Mouse (Mus musculus) embryonic fibroblast, embryonic 13.5 days (primary cell): ENCODE measurements around the gene Sptan1. TPM values are rescaled to one million over a fixed set of nuclear protein-coding genes. Genes with fewer than 3 reads are reported as not detected.

Source experiments
- H3K27ac ChIP-seq: 2 replicates; pipeline ENCODE4 v1.5.1; 2012; ENCODE audit warnings: low read length, control low read depth, inconsistent platforms; ENCODE audit not compliant: insufficient read depth
- H3K4me1 ChIP-seq: 2 replicates; pipeline ENCODE4 v1.6.1; 2011; ENCODE audit warnings: low read length; ENCODE audit not compliant: control insufficient read depth, insufficient read depth
- H3K4me3 ChIP-seq: 2 replicates; pipeline ENCODE4 v1.5.1; 2011; ENCODE audit warnings: mild to moderate bottlenecking, control low read depth, low read length; ENCODE audit not compliant: insufficient read depth
- CTCF ChIP-seq: IDR thresholded peaks from 2 replicates; pipeline ENCODE4 v1.5.1; 2011; ENCODE audit warnings: mild to moderate bottlenecking, control low read depth, low read length, moderate library complexity, borderline replicate concordance; ENCODE audit not compliant: insufficient read depth
- POLR2A ChIP-seq: IDR thresholded peaks from 2 replicates; pipeline ENCODE4 v1.6.1; 2011; ENCODE audit warnings: low read depth, mild to moderate bottlenecking, control low read depth, low read length, moderate library complexity
- polyA plus RNA-seq: library from polyadenylated mRNA; stranded (reverse); fragments of >200 nt; gene quantifications from 2 replicates; pipeline ENCODE4 v1.2.4, GENCODE M21; 2011; ENCODE audit warnings: low read depth; ENCODE audit not compliant: missing spikeins, insufficient read length

Sptan1 gene
- polyA plus RNA-seq, 1 experiment: 222 TPM

DNA sequence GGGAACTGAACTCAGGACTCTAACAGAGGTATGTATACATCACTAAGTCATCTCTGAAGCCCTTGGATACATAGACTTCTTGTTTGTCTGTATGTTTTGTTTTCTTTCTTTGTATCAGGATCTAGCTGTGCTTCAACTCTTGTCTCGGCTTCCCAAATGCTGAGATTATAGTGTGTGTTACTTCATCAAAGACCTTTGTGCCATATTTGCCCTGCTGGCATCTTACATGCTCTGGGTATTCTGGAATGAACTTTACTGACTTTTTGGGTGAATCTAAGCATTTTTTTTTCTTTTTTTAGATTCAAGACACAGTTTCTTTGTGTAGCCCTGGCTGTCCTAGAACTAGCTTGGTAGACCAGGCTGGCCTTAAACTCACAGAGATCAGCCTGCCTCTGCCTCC lies 15.3 kb downstream of the Sptan1 start:
- H3K4me1 ChIP-seq: no peaks in the 10 kb centered on the region
- TF ChIP-seq POLR2A (no peak), CTCF (no peak)

DNA sequence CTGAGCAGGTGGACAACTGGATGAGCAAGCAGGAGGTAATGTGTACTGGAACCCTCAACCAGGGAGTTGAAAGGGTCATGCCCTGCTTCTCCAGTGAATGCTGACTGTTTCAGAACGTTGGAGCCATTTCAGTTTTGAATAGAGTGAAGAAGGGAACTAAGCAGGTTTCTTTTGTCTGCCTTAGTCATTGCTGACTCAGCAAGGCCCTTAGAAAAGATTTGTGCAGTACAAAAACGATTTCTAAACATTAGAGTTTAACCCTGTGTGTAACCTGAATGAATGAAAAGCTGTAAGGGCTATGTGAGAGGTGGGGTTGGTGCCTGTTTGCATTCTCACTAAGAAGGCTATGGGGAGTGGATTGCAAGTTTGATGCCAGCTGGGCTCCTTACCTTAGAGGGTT lies 26.6 kb downstream of the Sptan1 start:
- H3K4me3 ChIP-seq: no peak overlapping the region
- TF ChIP-seq POLR2A: no peak
- no peak for TF ChIP-seq CTCF
- no peak overlapping the region for H3K27ac ChIP-seq
- H3K4me1 ChIP-seq: no peaks in the 10 kb centered on the region

More for the DNA sequence above, 15.3 kb downstream of the Sptan1 start:
- Histone ChIP-seq H3K27ac (no peak overlapping the region), H3K4me3 (no peak overlapping the region)

DNA sequence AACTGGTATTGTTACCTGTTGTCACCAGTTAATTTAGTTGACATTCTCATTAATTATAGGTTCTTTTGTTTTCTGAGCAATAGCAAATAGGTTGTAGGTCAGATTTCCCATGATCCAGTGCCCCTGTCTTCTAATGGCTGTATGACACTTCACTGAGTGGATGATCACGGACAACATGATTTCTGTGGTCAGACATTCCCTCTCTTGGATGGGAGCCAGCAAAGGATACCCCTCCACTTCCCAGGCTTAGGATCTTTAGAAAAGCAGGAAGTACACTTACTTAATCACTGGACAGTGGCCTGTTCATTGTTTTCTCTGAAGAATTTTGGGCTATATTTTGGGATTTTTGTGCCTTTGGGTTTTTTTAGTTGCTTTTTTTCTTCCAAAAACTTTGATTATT lies 43.7 kb downstream of the Sptan1 start:
- Histone ChIP-seq H3K27ac (no peak overlapping the region), H3K4me1 (no peaks in the 10 kb centered on the region), H3K4me3 (no peak overlapping the region)
- no peak for TF ChIP-seq CTCF
- no peak for TF ChIP-seq POLR2A

DNA sequence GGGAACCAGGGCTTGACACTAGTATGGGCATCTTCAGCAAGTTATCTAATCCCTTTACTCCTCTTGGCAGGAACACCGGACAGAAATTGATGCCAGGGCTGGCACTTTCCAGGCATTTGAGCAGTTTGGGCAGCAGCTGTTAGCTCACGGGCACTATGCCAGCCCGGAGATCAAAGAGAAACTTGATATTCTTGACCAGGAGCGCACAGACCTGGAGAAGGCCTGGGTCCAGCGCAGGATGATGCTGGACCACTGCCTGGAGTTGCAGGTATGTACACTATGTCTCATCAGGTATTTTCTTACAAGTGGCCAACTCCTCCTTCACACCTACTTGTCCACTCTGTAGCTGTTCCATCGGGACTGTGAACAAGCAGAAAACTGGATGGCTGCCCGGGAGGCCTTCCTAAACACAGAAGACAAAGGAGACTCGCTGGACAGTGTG lies 45.5 kb downstream of the Sptan1 start:
- no peaks in the 10 kb centered on the region for H3K4me1 ChIP-seq
- TF ChIP-seq CTCF: no peak
- TF ChIP-seq POLR2A: no peak
- no peak overlapping the region for H3K27ac ChIP-seq
- no peak overlapping the region for H3K4me3 ChIP-seq

DNA sequence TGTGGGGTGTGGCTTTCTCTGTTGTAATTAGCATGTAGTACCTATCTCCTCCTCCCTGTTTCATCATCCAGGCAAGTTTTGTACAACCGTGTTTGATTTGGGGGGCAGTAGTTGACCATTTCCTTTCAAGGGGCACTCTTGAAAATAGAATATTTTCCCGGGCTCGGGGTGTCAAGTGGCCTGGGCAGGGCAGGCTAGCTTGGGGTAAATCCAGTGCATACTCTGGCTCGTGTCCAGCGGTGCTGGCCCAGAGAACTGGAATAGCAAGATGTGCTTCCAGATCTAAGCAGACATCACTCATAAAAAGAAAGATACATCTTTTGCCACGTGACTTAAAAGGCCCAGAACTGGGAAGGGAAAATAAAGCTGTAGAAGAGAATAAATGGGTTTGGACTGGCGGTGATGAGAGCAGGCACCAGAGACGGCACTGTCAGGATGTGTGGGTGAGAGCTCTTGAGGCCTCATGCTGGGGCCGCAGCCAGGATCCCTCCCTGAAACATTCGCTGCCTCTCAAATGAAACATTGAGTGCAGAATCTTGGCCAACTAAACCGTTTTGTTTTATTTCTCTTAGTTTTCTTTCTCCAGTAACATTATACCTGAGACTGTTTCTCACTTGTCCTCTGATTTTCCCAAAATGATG lies 49.1 kb downstream of the Sptan1 start:
- Histone ChIP-seq H3K27ac (no peak overlapping the region), H3K4me3 (no peak overlapping the region), H3K4me1 (no peaks in the 10 kb centered on the region)
- no peak for TF ChIP-seq POLR2A
- no peak for TF ChIP-seq CTCF

DNA sequence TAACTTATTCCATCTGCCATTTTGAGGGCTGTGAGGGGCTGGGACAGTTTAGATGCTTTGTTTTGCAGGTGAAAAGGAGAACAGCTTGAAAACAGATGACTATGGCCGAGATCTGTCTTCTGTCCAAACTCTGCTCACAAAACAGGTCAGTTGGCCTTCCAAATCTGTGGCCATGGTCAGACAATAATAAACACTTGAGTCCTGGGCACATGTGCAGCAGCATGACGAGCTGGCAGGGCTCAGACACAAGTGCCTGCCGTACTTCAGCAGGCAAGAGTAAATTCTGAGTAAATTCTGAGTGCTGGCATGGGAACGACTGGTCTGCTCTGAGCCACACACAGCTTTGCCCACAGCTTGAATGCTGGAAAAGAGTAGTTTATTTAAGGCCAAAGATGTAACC lies 60.1 kb downstream of the Sptan1 start:
- Histone ChIP-seq H3K4me3 (no peak overlapping the region), H3K4me1 (no peaks in the 10 kb centered on the region), H3K27ac (no peak overlapping the region)
- TF ChIP-seq POLR2A: no peak
- no peak for TF ChIP-seq CTCF

DNA sequence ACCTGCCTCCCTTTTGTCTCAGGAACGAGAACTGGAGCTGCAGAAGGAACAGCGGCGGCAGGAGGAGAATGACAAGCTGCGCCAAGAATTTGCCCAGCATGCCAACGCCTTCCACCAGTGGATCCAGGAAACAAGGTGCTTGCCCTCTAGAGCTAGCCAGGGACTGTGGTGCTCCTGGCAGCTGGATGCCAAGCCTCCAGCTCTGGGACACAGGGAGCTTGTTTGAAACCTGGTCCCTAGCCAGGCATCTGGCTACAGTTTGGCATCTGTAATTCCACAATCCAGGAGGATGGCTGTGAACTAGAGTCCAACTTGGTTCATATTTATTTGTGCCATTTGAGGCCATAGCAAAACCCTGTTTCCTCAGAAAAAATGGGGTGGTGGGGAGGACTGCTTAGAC lies 61.6 kb downstream of the Sptan1 start:
- Histone ChIP-seq H3K4me3 (no peak overlapping the region), H3K27ac (no peak overlapping the region), H3K4me1 (no peaks in the 10 kb centered on the region)
- TF ChIP-seq POLR2A: no peak

DNA sequence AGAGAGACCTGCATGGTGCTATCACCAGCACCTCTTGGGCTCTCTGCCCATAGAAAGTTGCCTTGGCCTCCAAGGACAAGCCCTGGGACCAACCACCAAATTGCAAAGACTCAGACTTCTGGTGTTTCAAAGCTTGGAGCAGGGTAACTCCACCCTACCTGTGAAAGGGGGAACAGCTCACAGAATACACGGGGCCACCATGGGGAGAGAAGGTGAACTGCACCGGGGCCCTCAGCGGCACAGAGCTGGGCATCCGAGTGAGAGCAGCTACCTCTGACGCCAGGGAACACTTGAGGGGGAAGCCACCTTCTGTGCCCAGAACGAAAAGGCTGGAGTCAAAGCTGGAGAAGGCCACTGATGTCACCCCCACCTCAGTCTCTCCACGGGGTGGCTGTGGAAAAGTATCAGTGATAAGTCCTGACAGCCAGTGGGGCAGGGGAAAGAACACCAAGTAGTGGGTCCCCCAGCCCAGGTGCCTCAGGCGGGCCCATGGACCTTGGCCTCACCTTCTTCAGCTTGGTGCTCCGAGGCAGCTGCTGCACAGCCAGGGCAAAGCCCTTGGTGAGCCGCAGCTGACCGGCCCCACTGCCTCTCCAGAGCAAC lies 67.0 kb downstream of the Sptan1 start:
- no peak for TF ChIP-seq POLR2A
- H3K27ac ChIP-seq: no peak overlapping the region
- no peaks in the 10 kb centered on the region for H3K4me1 ChIP-seq
- H3K4me3 ChIP-seq: no peak overlapping the region

DNA sequence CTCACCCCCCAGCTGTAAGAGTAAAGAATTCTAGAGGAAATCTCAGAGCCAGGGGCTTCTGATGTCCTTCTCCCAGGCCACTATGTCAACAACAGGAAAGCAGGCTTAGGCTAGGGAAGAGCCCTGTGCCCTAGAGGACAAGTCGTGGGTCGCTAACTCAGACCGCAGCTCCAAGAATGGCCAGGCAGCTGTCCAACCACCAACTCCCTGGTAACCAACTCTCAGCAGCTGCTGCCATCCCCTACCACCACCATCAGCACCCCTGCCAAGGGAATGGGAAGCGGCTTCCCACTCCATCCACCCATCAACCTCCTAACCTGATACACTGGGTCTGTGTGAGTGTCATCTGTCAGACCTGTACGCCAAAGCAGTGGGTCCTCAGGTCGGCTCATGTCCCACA lies 67.6 kb downstream of the Sptan1 start:
- Histone ChIP-seq H3K4me1 (no peaks in the 10 kb centered on the region), H3K27ac (no peak overlapping the region), H3K4me3 (no peak overlapping the region)
- TF ChIP-seq POLR2A: no peak
- TF ChIP-seq CTCF: no peak

DNA sequence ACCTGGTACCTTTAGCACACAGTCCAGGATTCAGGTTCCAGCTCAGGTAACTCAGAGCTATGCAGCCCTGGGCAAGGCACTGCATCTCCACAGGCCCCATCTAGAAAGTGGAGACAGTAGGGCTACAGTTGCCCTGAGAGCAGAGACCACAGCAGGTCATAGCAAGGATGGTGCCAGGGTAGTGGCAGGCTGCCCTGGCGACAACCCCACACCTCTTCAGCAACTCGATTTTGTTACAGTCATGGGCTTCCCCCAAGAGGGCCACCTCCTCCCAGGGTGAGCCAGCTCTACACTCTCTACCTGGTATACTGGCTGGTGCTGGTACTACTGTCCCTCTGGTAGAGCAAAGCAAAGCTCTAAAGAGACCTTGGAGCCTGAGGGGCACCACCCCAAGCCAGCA lies 72.4 kb downstream of the Sptan1 start:
- TF ChIP-seq POLR2A (no peak), CTCF (no peak)
- Histone ChIP-seq H3K27ac (no peak overlapping the region), H3K4me3 (no peak overlapping the region), H3K4me1 (no peaks in the 10 kb centered on the region)
